Mouse (Mus musculus) CH12.LX (cell line): ENCODE results near the gene Zbtb7a.

ENCODE experiments used
- CTCF ChIP-seq, 2 experiments: IDR thresholded peaks in 1 of 2; conservative IDR thresholded peaks in 1 of 2; 2 replicates each; pipeline ENCODE4 v1.5.1; 2011 to 2012; ENCODE audit warnings: low read depth in 2 of 2, low read length in 2 of 2, improper control_type of control experiment in 1 of 2, inconsistent platforms in 1 of 2, mild to moderate bottlenecking in 1 of 2, moderate library complexity in 1 of 2
- E2F4 ChIP-seq: IDR thresholded peaks from 2 replicates; pipeline ENCODE4 v1.6.1; 2011; ENCODE audit warnings: low read depth, low read length, improper control_type of control experiment; ENCODE audit not compliant: insufficient replicate concordance
- HCFC1 ChIP-seq: IDR thresholded peaks from 2 replicates; pipeline ENCODE4 v1.6.1; 2012; ENCODE audit warnings: low read depth, mild to moderate bottlenecking, inconsistent platforms, low read length, improper control_type of control experiment
- MAZ ChIP-seq: IDR thresholded peaks from 2 replicates; pipeline ENCODE4 v1.6.1; 2012; ENCODE audit warnings: low read depth, mild to moderate bottlenecking, inconsistent platforms, low read length, improper control_type of control experiment, moderate library complexity
- POLR2A ChIP-seq: IDR thresholded peaks from 2 replicates; pipeline ENCODE4 v1.6.1; 2011; ENCODE audit warnings: low read depth, mild to moderate bottlenecking, improper control_type of control experiment, low read length

DNA sequence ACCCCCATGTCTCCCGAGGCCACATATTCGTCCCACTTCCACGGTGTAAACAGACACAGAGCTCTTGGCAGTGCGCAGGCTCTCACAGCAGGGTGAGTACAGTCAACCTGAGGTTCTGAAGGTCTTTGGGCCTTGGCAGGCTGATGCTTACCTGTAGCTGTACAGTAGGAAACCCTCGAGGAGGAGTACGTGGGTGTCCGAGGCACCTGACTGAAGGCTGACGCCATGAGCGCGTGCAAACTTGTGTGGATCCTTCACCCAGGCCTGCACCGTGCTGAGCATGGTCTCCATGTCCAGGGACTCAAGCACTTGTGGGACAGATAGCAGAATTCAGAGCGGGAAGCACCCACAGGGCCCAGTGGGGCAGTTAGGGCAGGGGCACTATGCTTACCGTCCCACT lies 65.1 kb downstream of the Zbtb7a start:
- TF ChIP-seq MAZ (no peak), CTCF (conservative IDR thresholded peaks at IDR 0.05 in 1 of 2, IDR thresholded peaks at IDR 0.05 in 1 of 2; ENCODE audit: low read depth in 2 of 2, low read length in 2 of 2) (no peak), E2F4 (no peak), POLR2A (no peak), HCFC1 (no peak)
